Mouse (Mus musculus): ENCODE data around the gene Vmn1r209.
"Not testable (repeated sequence)": the region's sequence is repeated elsewhere in the genome, so short reads cannot be mapped to it uniquely, and the experiment has no call there.

Gene Vmn1r209

GRCm38 (mm10) chr13:22809582-22809981 lies at the start of gene Vmn1r209:
Gene Vmn1r209 (minus strand): TSS chr13:22809682.
- DNase-seq, result not testable (repeated sequence)

GRCm38 (mm10) chr13:22857461-22857860 lies 48.0 kb upstream of the Vmn1r209 start, which contains the start of gene Vmn1r211:
Gene Vmn1r211 (minus strand): TSS chr13:22857561.
- no peak for DNase-seq

GRCm38 (mm10) chr13:22854760-22855159 lies 45.3 kb upstream of the Vmn1r209 start:
- DNase-seq, result no peak

- no peak for DNase-seq
Observed at GRCm38 (mm10) chr13:22846798-22847197, 37.3 kb upstream of the Vmn1r209 start.

- not testable (repeated sequence) for DNase-seq
Observed at GRCm38 (mm10) chr13:22844304-22844703, 34.8 kb upstream of the Vmn1r209 start.

DNA sequence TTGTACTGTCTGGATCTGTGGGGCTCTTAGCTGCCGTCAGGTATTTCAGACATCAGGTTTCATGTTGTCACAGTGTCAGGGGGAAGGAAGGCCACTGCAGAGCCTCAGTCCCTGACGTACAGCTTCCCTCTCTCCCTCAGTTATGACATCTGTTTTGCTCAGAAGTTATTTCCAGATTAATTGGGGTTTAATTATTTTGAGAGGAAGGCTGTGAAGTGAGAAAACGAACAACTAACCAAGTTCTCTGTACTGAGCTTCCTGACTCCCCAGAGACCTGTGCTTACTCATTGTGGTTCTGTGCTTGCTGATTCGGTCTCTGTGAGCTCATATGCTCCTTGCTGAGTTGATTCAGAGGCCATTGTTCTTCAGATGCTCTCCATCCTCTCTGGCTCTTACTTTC lies 21.8 kb upstream of the Vmn1r209 start, which contains the start of gene Vmn1r210:
TSS of gene Vmn1r210 (minus strand) at position 101 of the 400 bp plus-strand sequence.
- DNase-seq, result no peak

GRCm38 (mm10) chr13:22829395-22829794 lies 19.9 kb upstream of the Vmn1r209 start:
- not testable (repeated sequence) for DNase-seq

- DNase-seq, result not testable (repeated sequence)
Observed at GRCm38 (mm10) chr13:22821601-22822000, 12.1 kb upstream of the Vmn1r209 start.

- not testable (repeated sequence) for DNase-seq
Observed at GRCm38 (mm10) chr13:22788096-22788495, 21.4 kb downstream of the Vmn1r209 start.

DNA sequence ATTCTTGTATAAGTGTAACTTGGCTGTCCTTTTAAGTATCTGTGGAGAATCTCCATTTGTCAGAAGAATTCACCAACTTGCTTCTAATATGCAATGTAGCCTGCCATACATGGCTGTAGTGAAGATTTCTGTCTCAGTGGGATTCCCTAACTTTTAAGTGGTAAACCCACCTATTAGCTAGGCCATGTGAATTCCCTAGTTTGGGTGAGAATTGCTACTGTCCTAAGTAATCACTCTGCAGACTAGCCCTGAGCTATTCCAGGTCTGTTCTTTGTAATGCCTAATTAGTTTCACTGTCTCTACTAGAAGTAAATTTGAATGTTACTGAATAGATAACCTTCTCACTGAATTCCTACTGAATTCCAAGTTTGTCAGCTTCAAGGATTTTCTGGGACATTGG lies 25.3 kb downstream of the Vmn1r209 start:
- not testable (repeated sequence) for DNase-seq

GRCm38 (mm10) chr13:22777300-22777699 lies 32.2 kb downstream of the Vmn1r209 start, which contains the start of gene Vmn1r208:
Gene Vmn1r208 (minus strand): TSS chr13:22777400.
- DNase-seq, result not testable (repeated sequence)

DNA sequence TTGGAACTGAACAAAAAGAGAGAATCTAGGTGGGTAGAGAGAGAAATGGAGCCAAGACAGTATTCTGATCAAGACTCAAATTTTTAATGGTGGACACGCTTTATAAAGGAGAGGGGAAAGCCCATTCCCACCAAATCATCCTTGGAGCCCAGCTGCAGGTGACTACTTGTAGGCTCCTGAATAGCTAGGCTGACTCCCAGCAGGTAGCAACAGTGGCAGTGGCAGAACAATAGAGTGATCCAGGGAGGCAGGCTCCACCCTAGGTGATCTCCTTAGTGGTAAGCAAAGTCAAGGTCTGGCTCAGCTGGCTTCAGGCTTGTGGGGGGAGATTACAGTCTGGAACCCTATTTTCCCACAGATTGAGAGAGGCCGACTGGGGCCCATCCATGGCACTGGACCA lies 37.9 kb downstream of the Vmn1r209 start:
- DNase-seq, result not testable (repeated sequence)
